Mouse (Mus musculus) MEL (cell line): Measurements from ENCODE around the gene Lyrm7. TPM values are rescaled to one million over a fixed set of nuclear protein-coding genes. Genes with fewer than 3 reads are reported as not detected.
A peak's percentile ranks its signal among the peaks of the same experiment; 100 is the strongest.

Experiments used
- DNase-seq: peaks from one replicate; pipeline ENCODE4 v3.0.0; 2011; ENCODE audit warnings: low read depth, low spot score
- H3K27ac ChIP-seq: 2 replicates; pipeline ENCODE4 v1.5.1; 2012; ENCODE audit warnings: low read depth, mild to moderate bottlenecking, control low read depth, low read length, moderate library complexity; ENCODE audit not compliant: control insufficient read depth
- H3K27me3 ChIP-seq, 2 experiments: fragments of 150-350 bp in 1 of 2; sonication (generic) in 1 of 2; 2 replicates each; pipeline ENCODE4 v1.6.1; 2012; ENCODE audit warnings: low read length in 2 of 2, mild to moderate bottlenecking in 2 of 2, improper control_type of control experiment in 1 of 2, moderate library complexity in 1 of 2; ENCODE audit not compliant: insufficient read depth in 2 of 2, control insufficient read depth in 1 of 2
- H3K36me3 ChIP-seq, 2 experiments: 2 replicates each; pipeline ENCODE4 v1.6.1; 2012 to 2014; ENCODE audit warnings: low read length in 2 of 2, improper control_type of control experiment in 1 of 2, inconsistent platforms in 1 of 2, mild to moderate bottlenecking in 1 of 2; ENCODE audit not compliant: insufficient read depth in 2 of 2, control insufficient read depth in 1 of 2
- H3K4me1 ChIP-seq, 2 experiments: fragments of 150-350 bp in 1 of 2; sonication (generic) in 1 of 2; 2 replicates each; pipeline ENCODE4 v1.6.1; 2012; ENCODE audit warnings: low read length in 2 of 2, improper control_type of control experiment in 1 of 2, mild to moderate bottlenecking in 1 of 2; ENCODE audit not compliant: insufficient read depth in 2 of 2, control insufficient read depth in 1 of 2
- H3K4me3 ChIP-seq, 2 experiments: fragments of 150-350 bp in 1 of 2; sonication (generic) in 1 of 2; 2 replicates each; pipeline ENCODE4 v1.5.1; 2012; ENCODE audit warnings: low read depth in 2 of 2, low read length in 2 of 2, mild to moderate bottlenecking in 2 of 2, moderate library complexity in 2 of 2, control low read depth in 1 of 2, improper control_type of control experiment in 1 of 2; ENCODE audit not compliant: control insufficient read depth in 1 of 2, insufficient read depth in 1 of 2
- H3K79me2 ChIP-seq: 2 replicates; pipeline ENCODE4 v1.6.1; 2012; ENCODE audit warnings: mild to moderate bottlenecking, low read length, moderate library complexity; ENCODE audit not compliant: control insufficient read depth, poor library complexity, insufficient read depth
- H3K9ac ChIP-seq: 2 replicates; pipeline ENCODE4 v1.6.1; 2012; ENCODE audit warnings: low read depth, mild to moderate bottlenecking, control low read depth, low read length, moderate library complexity; ENCODE audit not compliant: control insufficient read depth, poor library complexity, severe bottlenecking
- H3K9me3 ChIP-seq: fragments of 150-350 bp; sonication (generic); replicated peaks from 2 replicates; pipeline ENCODE4 v1.6.1; 2012; ENCODE audit warnings: mild to moderate bottlenecking, low read length, improper control_type of control experiment, moderate library complexity; ENCODE audit not compliant: insufficient read depth
- BHLHE40 ChIP-seq: IDR thresholded peaks from 2 replicates; pipeline ENCODE4 v1.6.1; 2012; ENCODE audit warnings: low read depth, mild to moderate bottlenecking, inconsistent platforms, low read length, improper control_type of control experiment, borderline replicate concordance
- ELF1 ChIP-seq: IDR thresholded peaks from 2 replicates; pipeline ENCODE4 v1.6.1; 2014; ENCODE audit warnings: low read depth, mild to moderate bottlenecking, inconsistent platforms, low read length, improper control_type of control experiment, moderate library complexity
- EP300 ChIP-seq, 2 experiments: IDR thresholded peaks; 2 replicates each; pipeline ENCODE4 v1.6.1; 2011; ENCODE audit warnings: improper control_type of control experiment in 2 of 2, low read length in 2 of 2, low read depth in 1 of 2, mild to moderate bottlenecking in 1 of 2
- GATA1 ChIP-seq: IDR thresholded peaks from 2 replicates; pipeline ENCODE4 v1.6.1; 2011; ENCODE audit warnings: low read depth, low read length, improper control_type of control experiment
- JUND ChIP-seq: IDR thresholded peaks from 2 replicates; pipeline ENCODE4 v1.6.1; 2011; ENCODE audit warnings: low read depth, mild to moderate bottlenecking, improper control_type of control experiment, low read length
- MYB ChIP-seq: IDR thresholded peaks from 2 replicates; pipeline ENCODE4 v1.6.1; 2011; ENCODE audit warnings: mild to moderate bottlenecking, low read depth, low read length, improper control_type of control experiment
- NELFE ChIP-seq: IDR thresholded peaks from 2 replicates; pipeline ENCODE4 v1.6.1; 2011; ENCODE audit warnings: low read depth, low read length, improper control_type of control experiment
- TBP ChIP-seq: IDR thresholded peaks from 2 replicates; pipeline ENCODE4 v1.8.0; 2011; ENCODE audit warnings: low read depth, low read length, improper control_type of control experiment
- TCF12 ChIP-seq: IDR thresholded peaks from 2 replicates; pipeline ENCODE4 v1.6.1; 2014; ENCODE audit warnings: low read depth, mild to moderate bottlenecking, inconsistent platforms, low read length, improper control_type of control experiment, moderate library complexity
- USF1 ChIP-seq: IDR thresholded peaks from 2 replicates; pipeline ENCODE4 v1.6.1; 2014; ENCODE audit warnings: low read depth, mild to moderate bottlenecking, inconsistent platforms, low read length, improper control_type of control experiment, moderate library complexity
- polyA plus RNA-seq, 2 experiments: library from polyadenylated mRNA; stranded (reverse) in 1 of 2; unstranded in 1 of 2; fragments of >175 nt in 1 of 2; fragments of >200 nt in 1 of 2; gene quantifications; 2 replicates each; pipeline versions ENCODE4 v1.2.1 to v1.2.4; 2012; ENCODE audit warnings: low replicate concordance in 2 of 2, low read depth in 1 of 2; ENCODE audit not compliant: insufficient read length in 2 of 2, insufficient read depth in 1 of 2, missing spikeins in 1 of 2
- total RNA-seq: library from RNA; depleted of rRNA; stranded (reverse); fragments of 300-350 nt; gene quantifications from 2 replicates; pipeline ENCODE4 v1.2.3, GENCODE M21; 2012

Lyrm7 gene
- total and polyA plus RNA-seq, 3 experiments: 12.3 to 188 (median 20.9) TPM

DNA sequence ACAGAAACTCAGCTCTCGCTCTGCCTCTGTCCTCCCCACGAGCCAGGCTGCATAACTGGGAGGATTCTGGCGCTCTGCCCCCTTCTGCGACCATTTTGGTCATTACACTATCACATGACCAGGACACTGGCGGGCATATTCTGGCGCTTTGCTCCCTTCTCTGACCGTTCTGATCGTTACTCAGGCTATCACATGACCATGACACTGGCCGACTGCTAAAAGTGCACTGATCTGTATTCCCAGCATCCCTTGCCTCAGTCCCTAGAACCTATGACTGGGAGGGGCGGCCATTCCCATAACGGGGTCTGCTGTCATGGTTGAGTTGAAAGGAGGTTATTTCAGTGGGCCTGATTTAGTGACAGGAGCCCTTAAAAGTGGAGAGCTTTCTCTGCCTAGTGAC is 64.2 kb downstream of the Lyrm7 start:
- no peaks in the 10 kb centered on the region for H3K27me3 ChIP-seq
- H3K9me3 ChIP-seq: no peaks in the 10 kb centered on the region
- TF ChIP-seq USF1 (0 out of 2 replicates have a peak, but pooled peaks have one; percentile 9), JUND (no peak)
- no peak overlapping the region for H3K4me3 ChIP-seq
- no peak overlapping the region for H3K9ac ChIP-seq
- H3K27ac ChIP-seq: no peak overlapping the region
- H3K36me3 ChIP-seq: peaks cover 0 to 31% of the 10 kb centered on the region in 2 experiments; a peak in 2 of 4 replicates
- no peaks in the 10 kb centered on the region for H3K79me2 ChIP-seq
- no peak for DNase-seq
- peaks cover 24 to 25% of the 10 kb centered on the region in 2 experiments for H3K4me1 ChIP-seq

- peaks cover 0 to 26% of the 10 kb centered on the region in 2 experiments; a peak in 2 of 4 replicates for H3K36me3 ChIP-seq
- no peaks in the 10 kb centered on the region for H3K79me2 ChIP-seq
- H3K9ac ChIP-seq: no peak overlapping the region
- TF ChIP-seq NELFE (0 out of 2 replicates have a peak, but pooled peaks have one; percentile 16), MYB (no peak)
- no peak overlapping the region for H3K27ac ChIP-seq
- peaks cover 17 to 25% of the 10 kb centered on the region in 2 experiments for H3K4me1 ChIP-seq
- H3K9me3 ChIP-seq: no peaks in the 10 kb centered on the region
- DNase-seq: peak; percentile 59
- no peak overlapping the region for H3K4me3 ChIP-seq
- H3K27me3 ChIP-seq: no peaks in the 10 kb centered on the region
Measured at GRCm38 (mm10) chr11:54794678-54795077, 66.0 kb downstream of the Lyrm7 start.

- H3K36me3 ChIP-seq: peaks cover 0 to 24% of the 10 kb centered on the region in 2 experiments; a peak in 2 of 4 replicates
- no peaks in the 10 kb centered on the region for H3K27me3 ChIP-seq
- H3K4me1 ChIP-seq: peaks cover 15 to 22% of the 10 kb centered on the region in 2 experiments
- H3K9ac ChIP-seq: no peak overlapping the region
- TF ChIP-seq EP300 (IDR thresholded peaks at IDR 0.05; ENCODE audit: low read depth in 1 of 2, low read length in 2 of 2): peak; percentile 50 to 67
- TF ChIP-seq GATA1: peak; percentile 54; the same call in 1 of the 2 replicates
- TF ChIP-seq ELF1: no peak
- no peak for TF ChIP-seq BHLHE40
- 0 out of 2 replicates have a peak, but pooled peaks have one; percentile 36 for TF ChIP-seq TCF12
- no peak for TF ChIP-seq TBP
- no peak for DNase-seq
- no peaks in the 10 kb centered on the region for H3K79me2 ChIP-seq
- no peak overlapping the region for H3K27ac ChIP-seq
- no peak overlapping the region for H3K4me3 ChIP-seq
- no peaks in the 10 kb centered on the region for H3K9me3 ChIP-seq
Measured at GRCm38 (mm10) chr11:54793173-54793572, 67.5 kb downstream of the Lyrm7 start.
